Mouse (Mus musculus) G1E (cell line): ENCODE measurements at regions not wholly inside any gene's neighbourhood (a gene's known extent, or its start where the extent isn't known, plus 50 kb on each side); places are given as distances from the start of the nearest gene placed in this dataset.

Experiments used
- ATAC-seq: 2 replicates; pipeline ENCODE4 v1.8.0; 2016; ENCODE audit warnings: mild to moderate bottlenecking; ENCODE audit not compliant: insufficient number of reproducible peaks, poor library complexity, low FRiP score, severe bottlenecking; ENCODE audit errors: extremely low read depth
- DNase-seq: peaks from one replicate; pipeline ENCODE4 v3.0.0; 2012; ENCODE audit warnings: low spot score
- H3K27me3 ChIP-seq: 2 replicates; pipeline ENCODE4 v1.6.1; 2012; ENCODE audit warnings: mild to moderate bottlenecking, low read length, inconsistent platforms; ENCODE audit not compliant: insufficient read depth
- H3K36me3 ChIP-seq: replicated peaks from 2 replicates; pipeline ENCODE3; 2012; ENCODE audit warnings: mild to moderate bottlenecking, inconsistent platforms
- H3K4me1 ChIP-seq: 2 replicates; pipeline ENCODE4 v1.6.1; 2012; ENCODE audit warnings: low read depth, low read length, inconsistent platforms, mixed read lengths; ENCODE audit not compliant: insufficient read depth
- H3K4me3 ChIP-seq: 2 replicates; pipeline ENCODE4 v1.5.1; 2012; ENCODE audit warnings: low read depth, mild to moderate bottlenecking, inconsistent platforms, low read length, moderate library complexity, mixed read lengths
- H3K9me3 ChIP-seq: replicated peaks from 2 replicates; pipeline ENCODE4 v1.6.1; 2012; ENCODE audit warnings: inconsistent platforms
- CTCF ChIP-seq: IDR thresholded peaks from 2 replicates; pipeline ENCODE4 v1.5.1; 2012; ENCODE audit warnings: low read depth, low read length, inconsistent platforms, mixed read lengths
- GATA1 ChIP-seq: IDR thresholded peaks from 2 replicates; pipeline ENCODE4 v1.6.1; 2012; ENCODE audit warnings: borderline replicate concordance, low read length, inconsistent platforms, mixed read lengths
- GATA2 ChIP-seq: IDR thresholded peaks from 2 replicates; pipeline ENCODE4 v1.6.1; 2012; ENCODE audit warnings: low read depth, low read length, inconsistent platforms, borderline replicate concordance
- POLR2AphosphoS5 ChIP-seq: IDR thresholded peaks from 2 replicates; pipeline ENCODE4 v1.6.1; 2012; ENCODE audit warnings: low read depth, low read length, inconsistent platforms; ENCODE audit not compliant: insufficient replicate concordance
- TAL1 ChIP-seq: conservative IDR thresholded peaks from 2 replicates; pipeline ENCODE4 v1.6.1; 2012; ENCODE audit warnings: low read depth, low read length, inconsistent platforms, mixed read lengths

GRCm38 (mm10) chr6:93004587-93005240 is 61.4 kb upstream of the Adamts9 start:
- Histone ChIP-seq H3K27me3 (no peaks in the 10 kb centered on the region), H3K4me3 (no peak overlapping the region), H3K9me3 (peaks cover 6% of the 10 kb centered on the region), H3K4me1 (no peaks in the 10 kb centered on the region), H3K36me3 (no peaks in the 10 kb centered on the region)
- no peak for TF ChIP-seq CTCF
- TF ChIP-seq POLR2AphosphoS5 = no peak
- TF ChIP-seq GATA2 = no peak
- TF ChIP-seq TAL1 = no peak
- no peak for TF ChIP-seq GATA1
- DNase-seq = no peak
- ATAC-seq = no peak

GRCm38 (mm10) chr6:93003812-93004211 is 60.5 kb upstream of the Adamts9 start:
- no peak for ATAC-seq
- peaks cover 3% of the 10 kb centered on the region; the same call in 1 of the 2 replicates for H3K9me3 ChIP-seq
- no peaks in the 10 kb centered on the region for H3K36me3 ChIP-seq

GRCm38 (mm10) chr6:92993647-92994046 is 50.4 kb upstream of the Adamts9 start:
- Histone ChIP-seq H3K4me1 (no peaks in the 10 kb centered on the region), H3K9me3 (peaks cover 5% of the 10 kb centered on the region; the same call in 1 of the 2 replicates), H3K4me3 (no peak overlapping the region), H3K27me3 (no peaks in the 10 kb centered on the region), H3K36me3 (no peaks in the 10 kb centered on the region)
- no peak for ATAC-seq
- TF ChIP-seq TAL1 (no peak), CTCF (no peak), POLR2AphosphoS5 (no peak), GATA2 (no peak), GATA1 (no peak)
- DNase-seq = no peak

More at GRCm38 (mm10) chr6:93003812-93004211, 60.5 kb upstream of the Adamts9 start:
- H3K4me1 ChIP-seq = no peaks in the 10 kb centered on the region
- no peak for TF ChIP-seq TAL1
- no peak for TF ChIP-seq CTCF
- no peak for TF ChIP-seq GATA2
- no peak for TF ChIP-seq GATA1
- DNase-seq = no peak
- H3K4me3 ChIP-seq = no peak overlapping the region
- no peaks in the 10 kb centered on the region for H3K27me3 ChIP-seq
